Mouse (Mus musculus) embryonic facial prominence, embryonic 10.5 days (tissue): ENCODE measurements at regions not wholly inside any gene's neighbourhood (a gene's known extent, or its start where the extent isn't known, plus 50 kb on each side); places are given as distances from the start of the nearest gene placed in this dataset.
A peak's percentile ranks its signal among the peaks of the same experiment; 100 is the strongest.

Experiments used
- DNase-seq: peaks from one replicate; pipeline ENCODE4 v3.0.0-alpha.2; 2017; ENCODE audit warnings: low spot score
- H3K27ac ChIP-seq: fragments of 300-500 bp; sonication (generic); replicated peaks from 2 replicates; pipeline ENCODE4 v1.5.1; 2016; ENCODE audit warnings: mild to moderate bottlenecking
- H3K27me3 ChIP-seq: fragments of 300-500 bp; sonication (generic); replicated peaks from 2 replicates; pipeline ENCODE4 v1.6.1; 2016; ENCODE audit warnings: low read depth, mild to moderate bottlenecking; ENCODE audit not compliant: poor library complexity, severe bottlenecking
- H3K36me3 ChIP-seq: fragments of 300-500 bp; sonication (generic); replicated peaks from 2 replicates; pipeline ENCODE4 v1.6.1; 2016; ENCODE audit warnings: mild to moderate bottlenecking, moderate library complexity
- H3K4me1 ChIP-seq: fragments of 300-500 bp; sonication (generic); 2 replicates; pipeline ENCODE4 v1.6.1; 2016
- H3K4me3 ChIP-seq: fragments of 300-500 bp; sonication (generic); 2 replicates; pipeline ENCODE4 v1.5.1; 2016; ENCODE audit warnings: mild to moderate bottlenecking, moderate library complexity
- H3K9me3 ChIP-seq: fragments of 300-500 bp; sonication (generic); 2 replicates; pipeline ENCODE4 v1.6.1; 2016; ENCODE audit warnings: mild to moderate bottlenecking
- WGBS: fragments of 180-500 bp; shearing (Covaris S2); methylation state at CpG from one replicate; pipeline ENCODE4 v1.1.7; 2016; 5-methylcytosine and 5-hydroxymethylcytosine counted together

- Histone ChIP-seq H3K9me3 (no peaks in the 10 kb centered on the region), H3K27me3 (no peaks in the 10 kb centered on the region), H3K36me3 (no peaks in the 10 kb centered on the region), H3K4me1 (peaks cover 35% of the 10 kb centered on the region), H3K27ac (no peak overlapping the region), H3K4me3 (no peak overlapping the region)
- WGBS, result 85% methylated on average over 4 of the region's 4 CpGs
- no peak for DNase-seq
These were observed 159.5 kb upstream of the Irf2bp2 start for GRCm38 (mm10) chr8:126753059-126753855.

GRCm38 (mm10) chr8:126751416-126752140 lies 157.8 kb upstream of the Irf2bp2 start:
- peaks cover 38% of the 10 kb centered on the region for H3K4me1 ChIP-seq
- no peak for DNase-seq
- 63% methylated on average over 6 of the region's 6 CpGs for WGBS
- H3K27me3 ChIP-seq, result no peaks in the 10 kb centered on the region
- no peaks in the 10 kb centered on the region for H3K9me3 ChIP-seq
- H3K4me3 ChIP-seq, result no peak overlapping the region
- no peaks in the 10 kb centered on the region for H3K36me3 ChIP-seq
- H3K27ac ChIP-seq, result 0 out of 2 replicates have a peak overlapping the region, but pooled peaks have one; percentile 44

GRCm38 (mm10) chr8:126745992-126746775 lies 152.4 kb upstream of the Irf2bp2 start:
- no peak overlapping the region for H3K4me3 ChIP-seq
- 64% methylated on average over 18 of the region's 18 CpGs for WGBS
- 0 out of 2 replicates have a peak overlapping the region, but pooled peaks have one; percentile 26 for H3K27ac ChIP-seq
- peaks cover 37% of the 10 kb centered on the region for H3K4me1 ChIP-seq
- no peaks in the 10 kb centered on the region for H3K9me3 ChIP-seq
- DNase-seq, result peak; percentile 33
- H3K36me3 ChIP-seq, result no peaks in the 10 kb centered on the region
- H3K27me3 ChIP-seq, result no peaks in the 10 kb centered on the region

GRCm38 (mm10) chr8:126744747-126745382 lies 151.1 kb upstream of the Irf2bp2 start:
- WGBS, result 51% methylated on average over 10 of the region's 10 CpGs
- no peaks in the 10 kb centered on the region for H3K9me3 ChIP-seq
- no peaks in the 10 kb centered on the region for H3K36me3 ChIP-seq
- H3K4me3 ChIP-seq, result no peak overlapping the region
- peak overlapping the region; percentile 71 for H3K27ac ChIP-seq
- DNase-seq, result peak; percentile 52
- peaks cover 37% of the 10 kb centered on the region for H3K4me1 ChIP-seq
- no peaks in the 10 kb centered on the region for H3K27me3 ChIP-seq

GRCm38 (mm10) chr8:126743296-126743695 lies 149.5 kb upstream of the Irf2bp2 start:
- H3K4me3 ChIP-seq, result no peak overlapping the region
- no peak for DNase-seq
- no peaks in the 10 kb centered on the region for H3K27me3 ChIP-seq
- H3K4me1 ChIP-seq, result peaks cover 33% of the 10 kb centered on the region
- H3K36me3 ChIP-seq, result no peaks in the 10 kb centered on the region
- H3K27ac ChIP-seq, result no peak overlapping the region
- 82% methylated on average over 9 of the region's 9 CpGs for WGBS
- no peaks in the 10 kb centered on the region for H3K9me3 ChIP-seq

- Histone ChIP-seq H3K27me3 (no peaks in the 10 kb centered on the region), H3K27ac (no peak overlapping the region), H3K36me3 (no peaks in the 10 kb centered on the region), H3K4me1 (peaks cover 30% of the 10 kb centered on the region), H3K4me3 (no peak overlapping the region), H3K9me3 (no peaks in the 10 kb centered on the region)
- WGBS, result 85% methylated on average over 3 of the region's 3 CpGs
- no peak for DNase-seq
These were observed 148.3 kb upstream of the Irf2bp2 start for GRCm38 (mm10) chr8:126742081-126742480.

- H3K27ac ChIP-seq, result no peak overlapping the region
- 83% methylated on average over 3 of the region's 3 CpGs for WGBS
- H3K4me3 ChIP-seq, result no peak overlapping the region
- H3K36me3 ChIP-seq, result no peaks in the 10 kb centered on the region
- no peaks in the 10 kb centered on the region for H3K27me3 ChIP-seq
- DNase-seq, result no peak
- peaks cover 30% of the 10 kb centered on the region for H3K4me1 ChIP-seq
- H3K9me3 ChIP-seq, result no peaks in the 10 kb centered on the region
These were observed 147.2 kb upstream of the Irf2bp2 start for GRCm38 (mm10) chr8:126741031-126741430.

GRCm38 (mm10) chr8:126739768-126740167 lies 146.0 kb upstream of the Irf2bp2 start:
- H3K36me3 ChIP-seq, result no peaks in the 10 kb centered on the region
- peaks cover 30% of the 10 kb centered on the region for H3K4me1 ChIP-seq
- no peaks in the 10 kb centered on the region for H3K27me3 ChIP-seq
- WGBS, result 88% methylated on average over 10 of the region's 10 CpGs
- no peak overlapping the region for H3K27ac ChIP-seq
- DNase-seq, result no peak
- H3K4me3 ChIP-seq, result no peak overlapping the region
- H3K9me3 ChIP-seq, result no peaks in the 10 kb centered on the region

GRCm38 (mm10) chr8:126737032-126737431 lies 143.2 kb upstream of the Irf2bp2 start:
- H3K4me1 ChIP-seq, result peaks cover 45% of the 10 kb centered on the region
- no peaks in the 10 kb centered on the region for H3K9me3 ChIP-seq
- H3K36me3 ChIP-seq, result no peaks in the 10 kb centered on the region
- H3K4me3 ChIP-seq, result no peak overlapping the region
- 79% methylated on average over 5 of the region's 5 CpGs for WGBS
- no peak for DNase-seq
- no peak overlapping the region; the same call in 1 of the 2 replicates for H3K27ac ChIP-seq
- H3K27me3 ChIP-seq, result no peaks in the 10 kb centered on the region

GRCm38 (mm10) chr8:126736441-126736962 lies 142.7 kb upstream of the Irf2bp2 start:
- Histone ChIP-seq H3K27me3 (no peaks in the 10 kb centered on the region), H3K36me3 (no peaks in the 10 kb centered on the region), H3K9me3 (no peaks in the 10 kb centered on the region), H3K4me1 (peaks cover 45% of the 10 kb centered on the region), H3K4me3 (no peak overlapping the region), H3K27ac (peak overlapping the region; percentile 85)
- peak; percentile 30 for DNase-seq
- WGBS, result 46% methylated on average over 10 of the region's 10 CpGs

GRCm38 (mm10) chr8:126735488-126736440 lies 142.0 kb upstream of the Irf2bp2 start:
- Histone ChIP-seq H3K4me3 (no peak overlapping the region), H3K36me3 (no peaks in the 10 kb centered on the region), H3K9me3 (no peaks in the 10 kb centered on the region), H3K27ac (peak overlapping the region; percentile 85), H3K27me3 (no peaks in the 10 kb centered on the region), H3K4me1 (peaks cover 45% of the 10 kb centered on the region)
- WGBS, result 39% methylated on average over 25 of the region's 25 CpGs
- peak; percentile 59 for DNase-seq
